Mouse (Mus musculus) stomach, embryonic 14.5 days (tissue): ENCODE results near the gene Sgca. TPM values are rescaled to one million over a fixed set of nuclear protein-coding genes. Genes with fewer than 3 reads are reported as not detected.
"Not testable (repeated sequence)": the region's sequence is repeated elsewhere in the genome, so short reads cannot be mapped to it uniquely, and the experiment has no call there.

Experiments used
- ATAC-seq: fragments of 200-750 bp; cut with Nextera tagmentation; 2 replicates; pipeline ENCODE4 v1.8.0; 2017; ENCODE audit warnings: low read depth, moderate TSS enrichment; ENCODE audit not compliant: insufficient number of reproducible peaks, insufficient read depth, low FRiP score
- H3K27ac ChIP-seq: fragments of 300-500 bp; sonication (generic); 2 replicates; pipeline ENCODE4 v1.5.1; 2014; ENCODE audit warnings: mild to moderate bottlenecking, low read length, moderate library complexity, mixed read lengths
- H3K27me3 ChIP-seq: fragments of 300-500 bp; sonication (generic); 2 replicates; pipeline ENCODE4 v1.6.1; 2014; ENCODE audit warnings: low read length, control low read depth, mixed read lengths; ENCODE audit not compliant: control insufficient read depth, insufficient read depth
- H3K36me3 ChIP-seq: fragments of 300-500 bp; sonication (generic); 2 replicates; pipeline ENCODE4 v1.6.1; 2014; ENCODE audit warnings: mild to moderate bottlenecking, control low read depth, low read length, moderate library complexity, mixed read lengths; ENCODE audit not compliant: control insufficient read depth, insufficient read depth
- H3K4me1 ChIP-seq: fragments of 300-500 bp; sonication (generic); 2 replicates; pipeline ENCODE4 v1.6.1; 2014; ENCODE audit warnings: low read length, control low read depth, mixed read lengths; ENCODE audit not compliant: control insufficient read depth, insufficient read depth
- H3K4me2 ChIP-seq: fragments of 300-500 bp; sonication (generic); replicated peaks from 2 replicates; pipeline ENCODE4 v1.6.1; 2014; ENCODE audit warnings: low read depth, low read length, control low read depth
- H3K4me3 ChIP-seq: fragments of 300-500 bp; sonication (generic); 2 replicates; pipeline ENCODE4 v1.5.1; 2014; ENCODE audit warnings: low read depth, low read length, control low read depth
- H3K9ac ChIP-seq: fragments of 300-500 bp; sonication (generic); replicated peaks from 2 replicates; pipeline ENCODE4 v1.6.1; 2014; ENCODE audit warnings: low read depth, mild to moderate bottlenecking, control low read depth, low read length, moderate library complexity, mixed read lengths
- H3K9me3 ChIP-seq: fragments of 300-500 bp; sonication (generic); 2 replicates; pipeline ENCODE4 v1.6.1; 2016; ENCODE audit warnings: low read depth, low read length, control low read depth; ENCODE audit not compliant: control insufficient read depth
- WGBS: fragments of 180-500 bp; shearing (Covaris S2); extraction: QIAGEN DNeasy Blood & Tissue Kit; methylation state at CpG from one replicate; pipeline ENCODE4 v1.1.7; 2014; 5-methylcytosine and 5-hydroxymethylcytosine counted together
- polyA plus RNA-seq: library from polyadenylated mRNA; unstranded; fragments of >200 nt; fragmentation: Nextera tagmentation; extraction: Ambion mirVana; gene quantifications from 2 replicates; pipeline ENCODE4 v1.2.1, GENCODE M21; 2014

Sgca gene
- polyA plus RNA-seq, 1 experiment from 2014 or later: 0.30 TPM

DNA sequence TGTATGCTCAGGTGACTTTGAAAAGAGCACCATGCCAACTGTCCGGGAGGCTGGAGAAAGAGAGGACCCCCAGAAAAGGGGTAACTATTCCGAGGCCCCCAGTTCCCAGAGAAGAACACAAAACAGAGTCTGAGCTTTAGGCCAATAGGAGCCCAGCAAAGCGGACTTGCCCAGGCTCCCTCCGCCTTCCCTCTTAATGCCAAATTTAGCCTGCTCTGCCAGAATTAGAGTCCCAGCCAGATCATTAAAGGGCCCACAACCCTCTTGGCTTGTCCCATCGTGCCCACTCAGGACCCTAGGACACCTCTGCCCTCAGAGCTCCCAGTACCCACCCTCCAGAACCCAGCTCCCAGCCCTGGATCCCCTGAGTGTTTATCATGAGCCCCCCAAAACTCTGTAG lies 3.2 kb downstream of the Sgca start:
- Histone ChIP-seq H3K27ac (no peak overlapping the region), H3K4me2 (no peak overlapping the region), H3K9ac (no peak overlapping the region), H3K27me3 (no peaks in the 10 kb centered on the region), H3K9me3 (no peaks in the 10 kb centered on the region), H3K4me1 (no peaks in the 10 kb centered on the region), H3K4me3 (no peak overlapping the region), H3K36me3 (no peaks in the 10 kb centered on the region)
- ATAC-seq: no peak
- WGBS: 69% methylated on average over 5 of the region's 5 CpGs

DNA sequence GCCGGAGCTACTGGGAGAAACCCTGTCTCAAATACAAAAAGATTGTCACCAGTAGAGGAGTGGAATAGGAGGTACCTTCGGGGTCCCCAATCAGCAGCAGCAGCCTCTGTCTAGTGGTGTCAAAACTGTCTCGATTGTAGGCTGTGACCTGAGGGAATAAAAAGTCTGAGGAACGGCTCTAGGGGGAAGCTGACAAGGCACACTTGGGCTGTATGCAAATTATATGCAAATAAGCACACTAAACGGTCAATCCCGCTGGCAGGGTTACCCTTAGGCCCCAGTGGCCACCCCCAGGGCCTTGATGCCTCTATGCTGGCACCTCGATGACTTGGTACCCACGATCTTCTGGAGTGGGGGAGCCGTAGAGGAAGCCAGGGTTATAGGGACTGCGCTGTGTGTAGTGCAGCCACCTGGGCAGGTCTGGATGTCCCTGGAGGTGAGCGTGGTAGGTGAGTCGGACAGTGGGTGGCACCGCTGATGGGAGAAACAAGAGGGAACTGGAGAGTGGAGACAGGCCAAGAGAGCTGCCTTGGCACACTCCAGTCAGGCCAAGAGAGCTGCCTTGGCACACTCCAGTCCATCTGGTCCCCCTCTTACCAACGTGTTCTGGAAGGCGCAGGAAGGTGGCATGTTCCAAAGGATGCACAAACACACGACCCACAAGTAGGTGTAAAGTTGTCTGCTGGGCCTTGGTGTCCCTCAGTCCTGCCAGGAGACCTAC lies 4.1 kb downstream of the Sgca start:
- Histone ChIP-seq H3K36me3 (no peaks in the 10 kb centered on the region), H3K27me3 (no peaks in the 10 kb centered on the region), H3K4me3 (no peak overlapping the region), H3K9ac (no peak overlapping the region), H3K4me1 (no peaks in the 10 kb centered on the region), H3K27ac (no peak overlapping the region), H3K4me2 (no peak overlapping the region), H3K9me3 (no peaks in the 10 kb centered on the region)
- 65% methylated on average over 16 of the region's 16 CpGs for WGBS
- ATAC-seq: no peak

DNA sequence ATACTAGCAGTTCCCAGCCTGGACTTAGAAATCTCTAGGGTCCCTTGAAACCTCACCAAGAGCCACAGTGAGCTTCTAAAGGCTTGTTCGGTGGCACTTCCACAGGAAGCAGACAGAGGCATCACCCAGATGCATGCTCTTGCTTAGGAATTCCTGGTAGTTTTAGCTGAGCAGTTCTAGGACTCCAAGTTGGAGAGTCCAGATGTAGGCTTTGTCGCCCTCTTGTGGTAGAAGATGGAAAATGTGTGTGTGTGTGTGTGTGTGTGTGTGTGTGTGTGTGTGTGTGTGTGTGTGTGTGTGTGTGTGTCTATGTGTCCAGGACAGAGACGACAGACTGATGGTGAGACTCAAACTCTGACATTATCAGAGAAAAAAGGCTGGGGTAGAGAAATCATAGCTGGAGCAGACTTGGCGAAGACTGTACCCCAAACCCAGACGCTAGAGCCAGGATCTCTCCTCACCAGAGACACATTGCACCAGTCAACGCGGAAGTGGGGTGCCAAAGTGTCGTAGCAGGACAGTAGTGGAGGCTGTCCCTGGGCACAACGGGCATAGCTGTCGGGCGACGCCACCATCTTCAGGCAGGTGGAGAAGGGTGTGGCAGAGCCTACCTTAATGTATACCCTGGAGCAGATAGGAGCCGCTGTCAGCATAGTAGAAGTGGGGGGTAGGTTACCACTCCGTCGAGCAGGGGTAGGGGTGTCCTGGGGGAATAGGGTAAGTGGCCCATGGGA lies 5.8 kb downstream of the Sgca start:
- Histone ChIP-seq H3K27ac (no peak overlapping the region), H3K9me3 (no peaks in the 10 kb centered on the region), H3K27me3 (no peaks in the 10 kb centered on the region), H3K9ac (no peak overlapping the region), H3K4me3 (no peak overlapping the region), H3K4me2 (no peak overlapping the region), H3K4me1 (no peaks in the 10 kb centered on the region), H3K36me3 (no peaks in the 10 kb centered on the region)
- ATAC-seq: no peak
- 59% methylated on average over 15 of the region's 15 CpGs for WGBS

DNA sequence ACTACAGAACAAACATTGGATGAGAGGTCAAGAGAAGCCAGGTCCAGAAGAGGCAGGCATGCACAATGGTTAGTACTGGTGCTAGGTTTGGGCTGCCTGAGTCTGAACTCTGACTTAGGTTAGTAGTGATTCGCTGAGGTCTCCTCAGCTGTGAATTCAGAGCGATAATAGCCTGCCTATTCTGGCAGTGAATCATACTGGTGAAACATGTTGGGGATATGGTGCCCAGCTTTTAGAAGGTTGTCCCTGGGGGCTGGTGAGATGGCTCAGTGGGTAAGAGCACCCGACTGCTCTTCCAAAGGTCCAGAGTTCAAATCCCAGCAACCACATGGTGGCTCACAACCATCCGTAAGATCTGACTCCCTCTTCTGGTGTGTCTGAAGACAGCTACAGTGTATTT lies 6.4 kb downstream of the Sgca start:
- WGBS: 89% methylated on average over 4 of the region's 4 CpGs

DNA sequence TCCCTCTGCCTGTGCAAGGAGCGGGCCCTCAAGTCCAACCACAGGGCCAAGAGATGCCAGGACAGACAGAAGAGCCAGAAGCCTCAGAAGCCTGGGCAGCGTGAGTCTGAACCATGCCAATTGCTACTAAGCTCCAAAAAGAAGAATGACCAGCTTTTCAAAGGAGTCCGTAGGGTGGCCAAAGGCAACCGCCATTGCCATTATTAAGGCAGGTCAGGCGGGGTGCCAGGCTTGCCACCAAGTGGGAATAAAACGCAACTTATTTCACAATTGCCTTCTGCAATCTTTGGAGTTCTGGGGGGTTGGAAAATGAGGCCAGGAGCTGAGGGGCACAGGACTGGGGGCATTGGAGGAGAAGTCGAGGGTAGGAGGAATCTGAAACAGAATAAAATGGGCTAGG lies 7.9 kb downstream of the Sgca start:
- Histone ChIP-seq H3K4me1 (0 out of 2 replicates have a peak, but pooled peaks cover 3% of the 10 kb centered on the region), H3K4me3 (no peak overlapping the region), H3K9ac (no peak overlapping the region), H3K4me2 (no peak overlapping the region), H3K27ac (no peak overlapping the region), H3K36me3 (no peaks in the 10 kb centered on the region), H3K27me3 (no peaks in the 10 kb centered on the region), H3K9me3 (no peaks in the 10 kb centered on the region)
- no peak for ATAC-seq
- 84% methylated on average over 7 of the region's 7 CpGs for WGBS

More for the DNA sequence above, 6.4 kb downstream of the Sgca start:
- not testable (repeated sequence) for H3K4me1 ChIP-seq, H3K4me3 ChIP-seq, H3K36me3 ChIP-seq, H3K4me2 ChIP-seq, H3K27ac ChIP-seq, H3K9ac ChIP-seq, H3K27me3 ChIP-seq, ATAC-seq, H3K9me3 ChIP-seq

DNA sequence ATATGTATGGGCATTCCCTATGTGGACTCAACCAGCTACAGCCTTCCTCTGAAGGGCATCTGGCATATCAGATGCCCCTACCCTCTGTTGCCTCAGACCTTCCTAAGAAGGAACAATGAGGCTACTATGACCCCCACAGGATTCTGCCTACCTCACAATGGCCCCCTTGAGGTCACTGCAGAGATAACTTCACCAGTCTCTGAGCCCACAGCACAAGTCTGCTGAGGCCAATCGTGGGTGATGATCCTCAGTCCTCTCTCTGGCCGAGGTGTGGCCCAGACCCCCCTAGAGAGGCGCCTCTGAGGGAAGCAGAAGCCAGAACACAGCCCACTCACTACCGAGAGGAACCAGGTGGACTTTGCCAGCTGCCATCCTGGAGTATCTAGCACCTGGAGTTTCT lies 8.7 kb downstream of the Sgca start, which contains the start of gene Hils1:
TSS of gene Hils1 (plus strand) at position 175 of the 400 bp plus-strand sequence.
- Histone ChIP-seq H3K9ac (no peak within 1 kb of the TSS), H3K36me3 (no peaks in the 10 kb centered on the region), H3K4me2 (no peak within 1 kb of the TSS), H3K4me3 (no peak within 1 kb of the TSS), H3K9me3 (no peaks in the 10 kb centered on the region), H3K27ac (no peak within 1 kb of the TSS), H3K27me3 (no peaks in the 10 kb centered on the region), H3K4me1 (0 out of 2 replicates have a peak, but pooled peaks cover 5% of the 10 kb centered on the region)
- WGBS: 51% methylated on average over 4 of the region's 4 CpGs
- ATAC-seq: no peak

DNA sequence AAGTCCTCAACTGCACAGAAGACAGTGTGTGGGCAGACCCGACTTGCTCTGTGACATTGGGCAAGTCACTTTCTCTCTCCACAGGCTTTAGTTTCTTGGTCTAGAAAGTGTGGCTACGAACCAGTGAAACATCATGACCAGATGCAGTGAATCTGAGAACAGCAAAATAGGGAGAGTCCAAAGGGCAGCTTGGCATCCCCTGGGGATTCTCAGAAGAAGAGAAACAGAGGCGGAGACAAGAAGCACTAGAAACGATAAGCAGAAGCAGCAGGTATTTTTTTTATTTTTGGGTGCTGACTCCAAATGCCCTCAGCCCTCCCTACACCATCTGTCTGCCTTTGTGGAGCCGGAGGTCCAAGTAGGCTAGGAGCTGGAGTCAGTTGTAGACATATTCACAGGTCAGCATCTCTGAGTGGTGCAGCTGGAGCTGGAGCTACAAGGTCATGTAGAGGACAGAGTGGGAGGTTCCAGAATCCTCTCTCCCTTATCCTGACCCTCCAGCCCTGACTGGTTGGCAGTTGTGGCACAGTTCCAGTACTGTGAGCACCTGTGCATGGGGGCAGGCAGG lies 13.5 kb downstream of the Sgca start:
- no peaks in the 10 kb centered on the region for H3K9me3 ChIP-seq
- H3K27ac ChIP-seq: no peak overlapping the region
- 60% methylated on average over 5 of the region's 5 CpGs for WGBS
- 0 out of 2 replicates have a peak, but pooled peaks have one; percentile 21 for ATAC-seq
- H3K4me1 ChIP-seq: peaks cover 17% of the 10 kb centered on the region; the same call in 1 of the 2 replicates
- no peaks in the 10 kb centered on the region for H3K36me3 ChIP-seq
- no peak overlapping the region for H3K4me3 ChIP-seq
- H3K4me2 ChIP-seq: no peak overlapping the region
- H3K27me3 ChIP-seq: no peaks in the 10 kb centered on the region
- no peak overlapping the region for H3K9ac ChIP-seq

DNA sequence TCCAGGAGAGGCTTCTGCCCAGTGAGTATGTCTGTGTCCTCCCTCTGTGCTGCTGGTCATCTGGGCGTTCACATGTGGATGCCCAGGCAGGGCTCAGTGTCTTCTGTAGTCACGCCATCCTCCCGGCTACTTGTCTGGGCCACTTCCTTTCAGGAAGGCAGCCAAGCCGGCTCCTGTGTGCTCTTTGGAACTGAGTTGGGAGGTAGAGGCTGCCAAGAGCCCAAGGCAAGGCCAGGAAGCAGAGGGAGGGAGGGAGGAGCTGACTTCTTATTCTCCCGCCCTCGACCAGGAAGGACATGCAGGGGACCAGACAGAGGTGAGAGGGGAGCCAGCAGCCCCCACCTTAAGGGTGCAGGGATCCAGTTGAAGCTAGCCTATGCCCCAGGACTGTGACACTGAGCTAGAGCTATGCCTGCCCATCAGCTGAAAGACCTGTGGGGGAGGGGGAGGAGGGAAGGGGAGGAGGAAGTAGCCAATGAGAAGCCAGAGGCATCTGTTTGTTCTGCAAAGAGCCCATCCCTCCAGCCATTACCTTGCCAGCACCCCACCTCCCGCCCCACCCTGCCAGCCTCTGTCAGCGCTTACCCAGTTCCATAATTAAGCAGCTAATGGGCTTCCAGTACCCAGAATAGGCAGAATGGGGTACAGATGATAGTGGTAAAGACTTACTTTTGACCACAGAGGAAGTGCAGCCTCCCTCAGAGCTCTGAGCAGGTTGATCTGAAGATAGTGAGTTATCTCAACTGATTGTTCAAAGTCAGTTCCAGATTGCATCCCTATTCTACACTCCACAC lies 17.9 kb downstream of the Sgca start:
- ATAC-seq: peak; percentile 66; the same call in 1 of the 2 replicates
- H3K36me3 ChIP-seq: no peaks in the 10 kb centered on the region
- H3K27ac ChIP-seq: peak overlapping the region; percentile 55; the same call in 1 of the 2 replicates
- H3K4me3 ChIP-seq: no peak overlapping the region
- H3K27me3 ChIP-seq: no peaks in the 10 kb centered on the region
- H3K9me3 ChIP-seq: no peaks in the 10 kb centered on the region
- WGBS: 15% methylated on average over 8 of the region's 8 CpGs
- peaks cover 14% of the 10 kb centered on the region; the same call in 1 of the 2 replicates for H3K4me1 ChIP-seq
- H3K4me2 ChIP-seq: no peak overlapping the region; the same call in 1 of the 2 replicates
- H3K9ac ChIP-seq: no peak overlapping the region
